Mouse (Mus musculus): Measurements from ENCODE around the gene Cryaa. TPM values are rescaled to one million over a fixed set of nuclear protein-coding genes. Genes with fewer than 3 reads are reported as not detected.

The Cryaa gene
- 0.54 and 0.85 TPM in 2 replicates for polyA plus RNA-seq (2012; rRNA removed)

GRCm38 (mm10) chr17:31677507-31677906 is at the start of gene Cryaa:
Cryaa (plus strand) TSS chr17:31677807.
- Histone ChIP-seq H3K4me3 (replicated peaks; ENCODE audit: insufficient read depth, low read depth, low read length) (no peak within 1 kb of the TSS), H3K27ac (ENCODE audit: insufficient read depth, low read length) (no peak within 1 kb of the TSS), H3K27me3 (ENCODE audit: control insufficient read depth, insufficient read depth, low read length) (no peaks in the 10 kb centered on the region; the same call in 1 of the 2 replicates), H3K4me1 (ENCODE audit: control insufficient read depth, insufficient read depth, low read length) (no peaks in the 10 kb centered on the region)
- no peak for TF ChIP-seq POLR2A (IDR thresholded peaks at IDR 0.05; ENCODE audit: borderline replicate concordance, insufficient read depth, low read length)
- TF ChIP-seq CTCF (IDR thresholded peaks at IDR 0.05; ENCODE audit: borderline replicate concordance, insufficient read depth, low read depth, low read length), result no peak
- 70% methylated on average over 8 of the region's 8 CpGs for WGBS
- DNase-seq, result no peak

- DNase-seq, result no peak
- TF ChIP-seq CTCF (IDR thresholded peaks at IDR 0.05; ENCODE audit: borderline replicate concordance, insufficient read depth, low read depth, low read length) (no peak), POLR2A (IDR thresholded peaks at IDR 0.05; ENCODE audit: borderline replicate concordance, insufficient read depth, low read length) (no peak)
These were observed 49.6 kb upstream of the Cryaa start for GRCm38 (mm10) chr17:31627961-31628360.

GRCm38 (mm10) chr17:31631081-31631800 is 46.4 kb upstream of the Cryaa start:
- no peak for DNase-seq
- no peak overlapping the region for H3K4me3 ChIP-seq (replicated peaks; ENCODE audit: insufficient read depth, low read depth, low read length)
- no peak overlapping the region for H3K27ac ChIP-seq (ENCODE audit: insufficient read depth, low read length)
- TF ChIP-seq CTCF (IDR thresholded peaks at IDR 0.05; ENCODE audit: borderline replicate concordance, insufficient read depth, low read depth, low read length) (no peak), POLR2A (IDR thresholded peaks at IDR 0.05; ENCODE audit: borderline replicate concordance, insufficient read depth, low read length) (no peak)
- WGBS, result 36% methylated on average over 10 of the region's 10 CpGs
- no peaks in the 10 kb centered on the region for H3K4me1 ChIP-seq (ENCODE audit: control insufficient read depth, insufficient read depth, low read length)
- no peaks in the 10 kb centered on the region for H3K27me3 ChIP-seq (ENCODE audit: control insufficient read depth, insufficient read depth, low read length)

More at GRCm38 (mm10) chr17:31627961-31628360, 49.6 kb upstream of the Cryaa start:
- no peak overlapping the region for H3K4me3 ChIP-seq (replicated peaks; ENCODE audit: insufficient read depth, low read depth, low read length)
- no peak overlapping the region for H3K27ac ChIP-seq (ENCODE audit: insufficient read depth, low read length)
- H3K4me1 ChIP-seq (ENCODE audit: control insufficient read depth, insufficient read depth, low read length), result no peaks in the 10 kb centered on the region
- no peaks in the 10 kb centered on the region for H3K27me3 ChIP-seq (ENCODE audit: control insufficient read depth, insufficient read depth, low read length)
- 98% methylated on average over 2 of the region's 2 CpGs for WGBS

- peaks cover 2% of the 10 kb centered on the region; the same call in 1 of the 2 replicates for H3K27me3 ChIP-seq (ENCODE audit: control insufficient read depth, insufficient read depth, low read length)
- H3K27ac ChIP-seq (ENCODE audit: insufficient read depth, low read length), result no peak overlapping the region
- no peak overlapping the region for H3K4me3 ChIP-seq (replicated peaks; ENCODE audit: insufficient read depth, low read depth, low read length)
- no peak for TF ChIP-seq CTCF (IDR thresholded peaks at IDR 0.05; ENCODE audit: borderline replicate concordance, insufficient read depth, low read depth, low read length)
- TF ChIP-seq POLR2A (IDR thresholded peaks at IDR 0.05; ENCODE audit: borderline replicate concordance, insufficient read depth, low read length), result no peak
- 76% methylated on average over 6 of the region's 6 CpGs for WGBS
- H3K4me1 ChIP-seq (ENCODE audit: control insufficient read depth, insufficient read depth, low read length), result no peaks in the 10 kb centered on the region
- no peak for DNase-seq
These were observed 44.6 kb upstream of the Cryaa start for GRCm38 (mm10) chr17:31633007-31633406.

- H3K4me3 ChIP-seq (replicated peaks; ENCODE audit: insufficient read depth, low read depth, low read length), result no peak overlapping the region
- H3K27ac ChIP-seq (ENCODE audit: insufficient read depth, low read length), result no peak overlapping the region
- H3K27me3 ChIP-seq (ENCODE audit: control insufficient read depth, insufficient read depth, low read length), result peaks cover 2% of the 10 kb centered on the region; the same call in 1 of the 2 replicates
- no peak for DNase-seq
- no peaks in the 10 kb centered on the region for H3K4me1 ChIP-seq (ENCODE audit: control insufficient read depth, insufficient read depth, low read length)
- TF ChIP-seq CTCF (IDR thresholded peaks at IDR 0.05; ENCODE audit: borderline replicate concordance, insufficient read depth, low read depth, low read length) (no peak), POLR2A (IDR thresholded peaks at IDR 0.05; ENCODE audit: borderline replicate concordance, insufficient read depth, low read length) (no peak)
- 61% methylated on average over 5 of the region's 5 CpGs for WGBS
These were observed 42.7 kb upstream of the Cryaa start for GRCm38 (mm10) chr17:31634896-31635295.

- no peak overlapping the region for H3K4me3 ChIP-seq (replicated peaks; ENCODE audit: insufficient read depth, low read depth, low read length)
- no peak for DNase-seq
- WGBS, result 73% methylated on average over 11 of the region's 11 CpGs
These were observed 41.8 kb upstream of the Cryaa start for GRCm38 (mm10) chr17:31635781-31636180.

GRCm38 (mm10) chr17:31636277-31636941 is 41.2 kb upstream of the Cryaa start:
- peak in 1 of 2 experiments; percentile 27 for DNase-seq
- WGBS, result 6% methylated on average over 45 of the region's 45 CpGs
- H3K4me3 ChIP-seq (replicated peaks; ENCODE audit: insufficient read depth, low read depth, low read length), result peak overlapping the region; percentile 63
- H3K27me3 ChIP-seq (ENCODE audit: control insufficient read depth, insufficient read depth, low read length), result peaks cover 2% of the 10 kb centered on the region; the same call in 1 of the 2 replicates
- TF ChIP-seq POLR2A (IDR thresholded peaks at IDR 0.05; ENCODE audit: borderline replicate concordance, insufficient read depth, low read length) (no peak), CTCF (IDR thresholded peaks at IDR 0.05; ENCODE audit: borderline replicate concordance, insufficient read depth, low read depth, low read length) (no peak)
- no peaks in the 10 kb centered on the region for H3K4me1 ChIP-seq (ENCODE audit: control insufficient read depth, insufficient read depth, low read length)
- no peak overlapping the region for H3K27ac ChIP-seq (ENCODE audit: insufficient read depth, low read length)

More at GRCm38 (mm10) chr17:31635781-31636180, 41.8 kb upstream of the Cryaa start:
- Histone ChIP-seq H3K27me3 (ENCODE audit: control insufficient read depth, insufficient read depth, low read length) (peaks cover 2% of the 10 kb centered on the region; the same call in 1 of the 2 replicates), H3K4me1 (ENCODE audit: control insufficient read depth, insufficient read depth, low read length) (no peaks in the 10 kb centered on the region), H3K27ac (ENCODE audit: insufficient read depth, low read length) (no peak overlapping the region)
- no peak for TF ChIP-seq CTCF (IDR thresholded peaks at IDR 0.05; ENCODE audit: borderline replicate concordance, insufficient read depth, low read depth, low read length)
- no peak for TF ChIP-seq POLR2A (IDR thresholded peaks at IDR 0.05; ENCODE audit: borderline replicate concordance, insufficient read depth, low read length)
